Mouse (Mus musculus) Patski (cell line): ENCODE results near the gene Agtrap. TPM values are rescaled to one million over a fixed set of nuclear protein-coding genes. Genes with fewer than 3 reads are reported as not detected.

ENCODE experiments used
- ATAC-seq: fragments of 100-300 bp; one replicate; pipeline ENCODE4 v1.8.0; 2021
- CTCF ChIA-PET: fragments of 350-600 bp; sonication (Branson Sonifier 250); formaldehyde crosslinking; loops from one replicate; lab custom pipeline; 2022; ENCODE audit warnings: inconsistent platforms; lab: Charles Lee
- POLR2A ChIA-PET: fragments of 350-600 bp; sonication (Branson Sonifier 250); formaldehyde crosslinking; loops from one replicate; lab custom pipeline; 2022; ENCODE audit warnings: antibody characterized with exemption, inconsistent platforms; lab: Charles Lee
- DNase-seq: peaks from one replicate; pipeline ENCODE4 v3.0.0-alpha.2; 2011; ENCODE audit warnings: low read depth, low spot score
- H3K27me3 ChIP-seq: fragments of 371-371 bp; one replicate; pipeline ENCODE4 v1.5.1; 2021
- CTCF ChIP-seq: fragments of 100-300 bp; IDR thresholded peaks from one replicate; pipeline ENCODE4 v1.5.1; 2021
- in situ Hi-C: fragments of 300-500 bp; cut with MboI; formaldehyde crosslinking; loops from 3 replicates; pipeline ENCODE4 v1.11.1; 2018; ENCODE audit warnings: low pct_unique_long_range_greater_than_20kb, mixed read lengths
- polyA plus RNA-seq: library from polyadenylated mRNA; unstranded; gene quantifications from one replicate; pipeline ENCODE4 v1.2.3, GENCODE M21; 2021

Gene Agtrap
- polyA plus RNA-seq: 23.8 TPM

GRCm38 (mm10) chr4:148087907-148088527 is at the start of gene Agtrap:
Agtrap (minus strand) TSS chr4:148088031.
- ChIA-PET CTCF (interaction anchor here (1.0 to 2.2 kb wide), 2 partner anchors 22 to 52 kb away, joined by 4 to 6 read pairs; no protein-coding TSS in a partner anchor), POLR2A (no interaction called here)
- in situ Hi-C loops: no loop called here
- TF ChIP-seq CTCF: no peak
- ATAC-seq (peak; percentile 82), DNase-seq (peak; percentile 39)
- H3K27me3 ChIP-seq: no peaks in the 10 kb centered on the region

GRCm38 (mm10) chr4:148137503-148137902 is 49.7 kb upstream of the Agtrap start:
- CTCF ChIA-PET: interaction anchor here (5.2 to 6.8 kb wide), 2 partner anchors 13 to 31 kb away, joined by 42 to 48 read pairs; partner anchors contain the start of gene Fbxo6
- H3K27me3 ChIP-seq: no peaks in the 10 kb centered on the region
- in situ Hi-C loops: no loop called here
- POLR2A ChIA-PET: no interaction called here
- ATAC-seq (no peak), DNase-seq (no peak)
- no peak for TF ChIP-seq CTCF

GRCm38 (mm10) chr4:148134988-148135387 is 47.2 kb upstream of the Agtrap start:
- ATAC-seq: no peak
- no peaks in the 10 kb centered on the region for H3K27me3 ChIP-seq
- TF ChIP-seq CTCF: no peak
- no peak for DNase-seq
- in situ Hi-C loops: no loop called here
- ChIA-PET POLR2A (interaction anchor here (0.8 kb wide), 1 partner anchor 363 kb away, joined by 5 read pairs; no protein-coding TSS in a partner anchor), CTCF (interaction anchor here (1.4 kb wide), 1 partner anchor 20 kb away, joined by 3 read pairs; no protein-coding TSS in a partner anchor)

GRCm38 (mm10) chr4:148131497-148132081 is 43.8 kb upstream of the Agtrap start:
- ChIA-PET POLR2A (interaction anchor here (1.0 kb wide), 1 partner anchor 15 kb away, joined by 3 read pairs; no protein-coding TSS in a partner anchor), CTCF (interaction anchor here (0.9 kb wide), 1 partner anchor 13 kb away, joined by 3 read pairs; no protein-coding TSS in a partner anchor)
- ATAC-seq: no peak
- no peak for TF ChIP-seq CTCF
- DNase-seq: no peak
- in situ Hi-C loops: no loop called here
- peaks cover 11% of the 10 kb centered on the region for H3K27me3 ChIP-seq

- ChIA-PET CTCF (interaction anchor here (0.9 kb wide), 1 partner anchor 12 kb away, joined by 3 read pairs; no protein-coding TSS in a partner anchor), POLR2A (no interaction called here)
- in situ Hi-C loops: no loop called here
- no peak for DNase-seq
- peaks cover 11% of the 10 kb centered on the region for H3K27me3 ChIP-seq
- ATAC-seq: peak; percentile 54
- TF ChIP-seq CTCF: no peak
These were observed 43.0 kb upstream of the Agtrap start, which contains the start of gene Draxin for GRCm38 (mm10) chr4:148130561-148131413. Draxin (minus strand) TSS chr4:148130698.

- ATAC-seq: no peak
- CTCF ChIA-PET: interaction anchor here (3.3 kb wide), 1 partner anchor 10 kb away, joined by 21 read pairs; no protein-coding TSS in a partner anchor
- peaks cover 11% of the 10 kb centered on the region for H3K27me3 ChIP-seq
- no peak for DNase-seq
- no peak for TF ChIP-seq CTCF
- in situ Hi-C loops: no loop called here
- POLR2A ChIA-PET: no interaction called here
These were observed 42.3 kb upstream of the Agtrap start, which contains the start of gene Mad2l2 for GRCm38 (mm10) chr4:148130133-148130532. Mad2l2 (plus strand) TSS chr4:148130384.

GRCm38 (mm10) chr4:148128672-148129071 is 40.8 kb upstream of the Agtrap start:
- ChIA-PET CTCF (interaction anchor here (0.8 to 3.3 kb wide), 3 partner anchors 11 to 42 kb away, joined by 3 to 21 read pairs (median 3); no protein-coding TSS in a partner anchor), POLR2A (interaction anchor here (1.0 kb wide), 1 partner anchor 11 kb away, joined by 3 read pairs; no protein-coding TSS in a partner anchor)
- ATAC-seq (no peak), DNase-seq (peak; percentile 37)
- no peak for TF ChIP-seq CTCF
- in situ Hi-C loops: no loop called here
- peaks cover 11% of the 10 kb centered on the region for H3K27me3 ChIP-seq

GRCm38 (mm10) chr4:148128241-148128640 is 40.4 kb upstream of the Agtrap start:
- in situ Hi-C loops: no loop called here
- ATAC-seq: no peak
- TF ChIP-seq CTCF: no peak
- DNase-seq: no peak
- CTCF ChIA-PET: interaction anchor here (0.8 to 3.3 kb wide), 4 partner anchors 11 to 42 kb away, joined by 3 to 21 read pairs (median 3); no protein-coding TSS in a partner anchor
- peaks cover 11% of the 10 kb centered on the region for H3K27me3 ChIP-seq
- POLR2A ChIA-PET: interaction anchor here (1.0 kb wide), 1 partner anchor 10 kb away, joined by 3 read pairs; no protein-coding TSS in a partner anchor

GRCm38 (mm10) chr4:148122694-148123066 is 34.8 kb upstream of the Agtrap start:
- ChIA-PET CTCF (no interaction called here), POLR2A (no interaction called here)
- DNase-seq (no peak), ATAC-seq (no peak)
- H3K27me3 ChIP-seq: no peaks in the 10 kb centered on the region
- no peak for TF ChIP-seq CTCF
- in situ Hi-C loops: no loop called here
